Mouse (Mus musculus): ENCODE measurements around the gene Triap1.

Gene Triap1

GRCm38 (mm10) chr5:115340577-115341313 lies at the start of gene Triap1, which contains the start of gene Gatc:
Triap1 (plus strand) TSS chr5:115341225.
Gatc (minus strand) TSS chr5:115341178.
- peak; percentile 87 for DNase-seq

DNA sequence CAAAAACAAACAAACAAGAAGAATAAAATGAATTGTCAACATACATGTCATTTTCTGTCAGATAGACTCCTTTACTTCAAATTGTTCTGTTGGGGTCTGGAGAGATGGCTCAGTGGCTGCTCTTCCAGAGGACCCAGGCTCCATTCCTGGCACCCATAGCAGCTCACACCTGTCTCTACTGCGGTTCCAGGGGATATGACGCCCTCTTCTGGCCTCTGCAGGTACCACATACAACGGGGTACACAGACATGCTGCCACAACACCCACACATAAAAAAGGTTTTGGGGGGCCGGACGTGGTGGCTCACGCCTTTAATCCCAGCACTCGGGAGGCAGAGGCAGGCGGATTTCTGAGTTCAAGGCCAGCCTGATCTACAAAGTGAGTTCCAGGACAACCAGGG lies 46.9 kb upstream of the Triap1 start:
- DNase-seq = no peak

DNA sequence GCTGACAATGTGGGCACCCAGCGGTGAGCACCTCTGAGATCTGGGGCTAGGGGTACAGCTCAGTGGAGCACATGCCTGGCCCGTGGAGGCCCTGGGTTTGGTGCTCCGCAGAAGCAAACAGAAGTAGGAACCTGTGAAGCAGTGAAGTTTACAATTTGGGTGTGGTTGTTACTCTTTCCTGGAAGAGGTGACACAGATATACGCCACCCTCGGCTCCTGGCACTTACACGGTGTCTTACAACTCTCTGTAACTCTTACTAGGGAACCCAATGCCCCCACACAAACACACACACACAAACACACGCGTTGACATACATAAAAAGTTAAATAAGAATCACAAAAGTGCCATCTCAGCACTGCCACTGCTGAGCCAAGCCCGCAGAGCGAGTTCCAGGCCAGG lies 44.7 kb upstream of the Triap1 start:
- no peak for DNase-seq

DNA sequence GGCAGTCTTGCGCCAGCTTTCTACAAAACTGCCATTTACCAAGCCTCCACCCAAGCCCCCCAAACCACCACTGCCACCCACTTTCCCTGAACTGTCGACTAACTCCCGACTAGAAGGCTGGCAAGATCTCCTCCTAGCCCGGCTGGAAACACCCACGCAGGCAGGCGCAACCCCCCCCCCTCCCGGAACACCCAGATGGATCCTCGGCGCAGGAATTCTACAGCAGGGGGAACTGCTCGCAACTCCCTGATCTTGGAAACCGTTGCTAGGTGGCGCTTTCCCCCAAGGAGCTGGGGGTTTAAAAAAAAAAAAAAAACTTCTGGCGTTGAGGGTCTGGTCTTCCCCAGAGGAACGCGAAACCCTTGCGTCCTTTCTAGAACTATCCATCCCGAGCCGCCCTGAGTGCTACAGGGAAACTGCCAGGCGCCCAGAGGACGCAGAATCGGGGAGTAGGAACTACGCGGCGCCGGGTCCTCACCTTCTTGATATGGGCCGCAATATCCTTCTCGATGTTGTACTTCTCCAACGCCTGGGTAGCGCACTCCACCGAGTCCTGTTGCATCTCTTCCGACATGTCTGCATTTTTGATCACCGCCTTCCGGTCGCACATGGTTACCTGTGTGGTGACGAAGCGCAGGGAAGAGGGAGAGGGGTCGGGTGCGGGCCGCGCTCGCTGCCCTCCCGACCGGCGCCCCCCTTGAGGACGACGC lies 40.8 kb upstream of the Triap1 start:
- peak; percentile 71 for DNase-seq

GRCm38 (mm10) chr5:115300792-115301614 lies 40.0 kb upstream of the Triap1 start, which contains the start of gene Dynll1:
Dynll1 (minus strand) TSS chr5:115300999.
- peak; percentile 99 for DNase-seq

DNA sequence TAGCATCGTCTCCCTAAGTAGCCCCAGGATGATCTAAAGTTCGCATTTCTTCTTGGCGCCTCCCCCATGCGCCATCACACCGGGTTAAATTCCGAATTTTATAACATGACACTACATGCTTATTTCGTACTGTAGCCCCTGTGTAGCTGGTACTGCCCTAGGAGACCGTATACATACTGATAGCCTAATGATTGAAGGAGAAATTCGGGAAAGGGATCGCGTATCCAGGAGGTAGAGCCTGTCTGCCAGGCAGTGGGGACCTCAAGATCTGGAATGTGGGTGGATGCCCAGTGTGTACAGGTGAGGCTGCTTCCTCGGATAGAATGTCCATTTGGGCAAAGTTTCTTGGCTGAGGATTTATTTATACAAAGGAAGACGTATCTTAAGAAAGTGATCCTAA lies 39.4 kb upstream of the Triap1 start:
- DNase-seq = peak; percentile 63

- peak; percentile 41 for DNase-seq
Observed at GRCm38 (mm10) chr5:115302190-115302589, 38.8 kb upstream of the Triap1 start.

DNA sequence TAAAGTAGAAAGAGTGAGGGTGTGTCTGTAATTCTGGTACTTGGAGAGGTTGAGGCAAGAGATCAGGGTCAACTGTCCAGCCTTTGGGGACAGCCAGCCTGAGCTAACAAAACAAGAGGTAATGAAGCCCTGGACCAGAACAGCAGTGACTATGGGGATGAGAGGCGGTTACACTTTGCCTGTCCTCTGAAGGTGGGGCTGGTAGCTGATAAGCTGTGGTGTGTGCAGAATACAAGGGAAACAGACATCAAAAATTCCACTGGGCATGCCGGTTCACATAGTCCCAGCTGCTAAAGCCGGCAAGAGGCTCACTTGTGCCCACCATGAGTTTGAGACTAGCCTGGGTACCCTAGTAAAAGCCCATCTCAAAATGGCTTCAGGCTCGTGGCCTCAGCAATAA lies 28.7 kb upstream of the Triap1 start:
- no peak for DNase-seq

- no peak for DNase-seq
Observed at GRCm38 (mm10) chr5:115312816-115313667, 28.0 kb upstream of the Triap1 start.

- no peak for DNase-seq
Observed at GRCm38 (mm10) chr5:115313668-115313943, 27.4 kb upstream of the Triap1 start.

DNA sequence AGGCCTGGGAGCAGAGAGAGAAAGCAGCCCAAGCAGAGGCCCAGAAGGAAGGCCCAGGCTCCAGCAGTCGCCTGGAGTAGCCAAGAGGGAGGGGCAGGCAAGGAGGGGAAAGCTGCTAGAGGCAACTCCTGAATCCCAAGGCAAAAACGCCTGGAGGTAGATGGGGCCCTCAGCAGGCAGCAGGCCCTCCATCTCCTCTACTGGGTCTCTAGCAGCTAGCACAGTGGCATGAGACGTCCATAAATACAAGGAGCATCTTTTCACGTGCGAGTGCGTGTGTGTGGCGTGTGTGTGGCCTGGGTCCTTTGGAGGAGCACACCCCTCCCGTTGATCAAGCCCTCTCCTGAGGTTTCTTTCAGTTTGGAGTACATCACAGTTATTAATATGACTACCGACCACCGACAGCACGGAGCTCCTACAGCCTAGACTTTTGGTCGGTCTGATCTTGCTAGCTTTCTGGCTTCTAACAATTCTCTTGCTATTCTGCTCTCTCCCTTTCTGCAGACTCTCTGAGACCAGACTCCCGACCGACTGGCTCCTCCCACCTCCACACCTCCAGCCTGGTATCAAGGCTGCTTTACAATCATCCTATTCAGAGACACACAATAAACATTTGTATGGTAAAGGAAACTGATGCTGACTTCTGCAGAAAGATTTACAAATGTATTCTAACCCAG lies 23.9 kb upstream of the Triap1 start:
- no peak for DNase-seq

GRCm38 (mm10) chr5:115317645-115318328 lies 23.2 kb upstream of the Triap1 start:
- no peak for DNase-seq

DNA sequence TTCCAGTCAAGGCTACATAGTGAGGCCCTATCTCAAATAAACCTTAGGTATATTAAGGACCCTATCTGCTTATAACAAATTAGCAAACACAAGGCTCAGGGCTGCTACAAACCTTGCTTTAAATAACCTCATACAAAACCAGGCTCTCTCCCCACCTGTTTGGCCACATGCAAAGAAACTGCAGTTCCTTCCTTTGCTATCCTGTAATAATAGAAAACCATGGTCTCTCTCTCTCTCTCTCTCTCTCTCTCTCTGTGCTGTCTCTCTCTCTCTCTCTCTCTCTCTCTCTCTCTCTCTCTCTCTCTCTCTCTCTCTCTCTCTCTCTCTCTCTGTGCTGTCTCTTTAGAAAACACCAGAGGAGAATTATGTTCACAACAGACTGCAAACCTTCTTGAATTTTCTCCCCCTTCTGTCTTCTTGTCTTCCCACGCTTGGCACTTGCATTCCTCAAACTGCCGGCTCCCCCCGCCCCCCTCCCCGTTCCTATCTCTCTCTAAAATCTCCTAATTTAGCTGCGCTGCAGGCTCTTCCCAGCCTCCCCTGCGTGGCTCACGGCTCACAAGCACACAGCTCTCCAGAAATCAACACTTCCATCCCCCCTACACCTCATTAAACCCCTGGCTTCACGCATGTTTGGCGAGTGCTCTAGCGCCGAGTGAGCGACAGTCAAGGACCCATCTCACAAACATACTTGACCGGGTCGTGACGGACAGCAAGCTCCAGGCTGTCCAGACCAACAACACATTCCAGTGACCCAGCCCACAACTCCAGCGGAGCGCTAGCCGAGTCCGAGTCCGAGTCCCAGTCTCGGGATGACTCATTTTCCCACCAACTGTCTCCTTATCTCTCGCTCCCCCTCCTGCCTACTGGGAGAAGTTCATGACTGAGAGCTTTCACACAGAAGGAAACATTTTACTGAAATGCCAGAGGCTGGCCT lies 21.8 kb upstream of the Triap1 start:
- DNase-seq = peak; percentile 83

DNA sequence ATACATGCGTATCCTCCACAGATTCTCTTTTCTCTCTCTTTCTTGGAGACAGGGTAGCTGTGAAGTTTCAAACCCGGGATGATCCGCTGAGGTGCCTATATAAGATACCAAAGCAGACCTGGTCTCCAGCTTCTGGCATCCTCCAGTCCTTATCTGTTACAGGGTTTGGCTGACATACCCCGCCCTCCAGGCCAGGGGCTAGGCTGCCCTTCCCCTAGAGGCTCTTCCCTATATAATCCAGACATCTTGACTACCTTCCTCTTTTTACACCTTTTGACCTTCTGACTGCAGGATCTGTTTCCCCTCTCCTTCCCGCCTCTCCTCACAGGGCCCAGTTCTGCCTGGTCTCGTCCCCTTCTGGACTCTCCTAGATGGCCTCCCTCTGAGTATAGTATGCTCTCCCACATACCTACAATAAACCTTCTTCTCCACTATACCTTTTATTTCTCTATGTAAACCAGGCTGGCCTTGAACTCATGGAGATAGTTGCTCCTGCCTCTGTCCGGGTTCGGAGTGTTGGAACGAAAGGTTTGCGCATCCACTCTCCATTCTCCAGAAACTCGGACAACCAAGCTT lies 14.7 kb upstream of the Triap1 start:
- peak; percentile 43 for DNase-seq

- peak; percentile 96 for DNase-seq
Observed at GRCm38 (mm10) chr5:115326875-115327609, 14.0 kb upstream of the Triap1 start, which contains the start of gene Srsf9. Srsf9 (plus strand) TSS chr5:115327177.

DNA sequence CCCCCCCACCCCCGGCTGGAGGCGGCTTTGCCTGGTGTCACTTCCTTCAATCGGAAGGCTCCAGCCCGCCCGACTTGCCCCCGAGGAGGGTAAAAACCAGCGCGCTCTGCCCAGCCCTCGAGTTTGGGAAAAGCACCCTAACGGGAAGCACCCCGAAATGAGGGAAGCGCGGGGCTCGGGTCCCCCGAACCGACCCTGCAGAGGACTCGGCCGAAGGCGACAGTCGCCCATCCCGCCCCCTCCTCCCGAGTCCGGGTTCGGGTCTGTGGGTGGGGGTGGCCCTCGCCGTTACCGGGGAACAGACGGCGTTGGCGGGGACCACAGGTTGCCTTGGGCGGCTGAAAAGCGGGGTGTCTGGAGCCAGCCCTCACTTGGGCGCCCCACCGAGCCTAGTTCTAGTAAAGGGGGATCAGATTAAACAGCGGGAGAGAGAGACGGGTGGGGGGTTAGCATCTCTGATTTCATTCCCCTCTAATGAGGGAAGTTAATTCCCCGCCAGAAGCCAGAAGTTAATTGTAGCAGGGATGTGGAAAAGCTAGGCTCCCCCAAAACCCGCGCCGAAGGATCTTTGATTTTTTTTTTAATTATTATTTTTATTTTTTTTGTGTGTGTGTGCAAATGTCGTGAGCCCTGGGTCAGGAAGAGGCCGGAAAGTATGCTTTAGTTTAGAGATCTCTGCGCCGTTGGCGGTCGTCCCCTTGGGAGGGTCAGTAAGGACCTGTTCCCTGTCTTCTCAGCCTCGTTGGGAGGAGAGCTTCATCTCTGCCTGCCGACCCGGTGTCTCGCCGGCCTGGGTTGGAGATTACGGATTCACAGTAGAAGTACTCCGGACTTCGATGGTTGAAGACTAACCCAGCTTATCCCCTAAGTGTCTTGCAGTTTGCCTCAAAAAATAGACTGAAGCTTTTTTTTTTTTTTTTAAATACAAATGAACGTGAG lies 13.1 kb upstream of the Triap1 start:
- peak; percentile 62 for DNase-seq

GRCm38 (mm10) chr5:115330955-115331354 lies 10.1 kb upstream of the Triap1 start:
- DNase-seq = no peak

DNA sequence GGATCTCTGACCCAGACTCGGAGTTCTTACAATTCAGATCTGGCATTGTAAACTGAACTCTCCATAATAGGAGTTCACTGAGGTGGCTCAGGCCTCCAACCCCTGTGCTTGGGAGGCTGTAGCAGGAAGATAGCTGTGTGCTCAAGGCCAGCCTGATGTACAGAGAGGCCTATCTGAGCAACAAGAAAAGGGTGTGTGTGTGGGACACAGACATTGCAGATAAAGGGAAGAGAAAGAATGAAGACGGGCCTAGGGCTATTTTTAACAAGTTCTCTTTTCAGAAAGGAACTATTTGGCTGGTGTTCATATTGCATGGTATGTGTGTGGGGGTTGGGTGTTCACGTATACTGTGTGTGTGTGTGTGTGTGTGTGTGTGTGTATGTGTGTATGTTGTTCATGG lies 7.4 kb upstream of the Triap1 start:
- no peak for DNase-seq
